Mouse (Mus musculus) thymus, adult 18-20 months (tissue): ENCODE results near the gene Lrrfip1.

Source experiments
- DNase-seq, 2 experiments: peaks; one replicate each; pipeline ENCODE4 v3.0.0; 2022; ENCODE audit warnings: mixed read lengths in 2 of 2

Lrrfip1 gene

DNA sequence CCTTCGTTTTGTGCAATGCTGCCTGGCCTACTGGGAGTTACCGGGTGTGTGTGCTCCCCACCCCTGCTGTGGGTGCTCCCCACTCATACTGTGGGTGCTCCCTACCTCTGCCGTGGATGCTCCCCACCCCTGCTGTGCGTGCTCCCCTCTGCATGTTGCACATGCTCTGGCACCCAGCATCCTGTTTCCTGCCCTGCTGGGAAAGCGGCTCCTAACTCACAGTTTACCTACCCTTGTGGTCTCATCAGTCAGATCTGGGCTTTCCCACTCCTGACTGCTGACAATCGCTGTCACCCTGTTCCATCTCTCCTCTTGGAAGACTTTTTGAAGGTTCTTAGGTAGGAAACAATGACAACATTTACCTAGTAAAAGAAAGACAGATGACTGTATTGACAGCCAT is 91.9 kb downstream of the Lrrfip1 start:
- no peak for DNase-seq

DNA sequence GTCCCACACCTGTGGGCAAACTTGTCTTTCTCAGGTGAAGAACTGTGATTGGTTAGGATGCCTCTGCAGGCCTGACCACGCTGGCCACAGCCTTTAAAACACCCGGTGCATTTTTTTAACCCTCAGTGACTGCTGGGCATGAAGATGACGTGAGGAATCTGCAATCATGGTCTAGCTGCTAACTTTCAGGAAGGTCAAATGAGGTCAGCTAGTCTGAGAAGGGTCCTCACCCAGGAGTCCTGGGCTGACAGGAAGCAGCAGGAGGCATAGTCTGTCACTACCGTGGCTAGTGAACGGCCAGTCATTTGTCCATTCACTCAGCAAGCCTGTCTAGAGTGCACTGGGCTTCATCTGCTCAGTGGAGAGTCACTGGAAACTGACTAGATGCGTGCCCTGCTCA is 93.9 kb downstream of the Lrrfip1 start:
- DNase-seq: no peak

DNA sequence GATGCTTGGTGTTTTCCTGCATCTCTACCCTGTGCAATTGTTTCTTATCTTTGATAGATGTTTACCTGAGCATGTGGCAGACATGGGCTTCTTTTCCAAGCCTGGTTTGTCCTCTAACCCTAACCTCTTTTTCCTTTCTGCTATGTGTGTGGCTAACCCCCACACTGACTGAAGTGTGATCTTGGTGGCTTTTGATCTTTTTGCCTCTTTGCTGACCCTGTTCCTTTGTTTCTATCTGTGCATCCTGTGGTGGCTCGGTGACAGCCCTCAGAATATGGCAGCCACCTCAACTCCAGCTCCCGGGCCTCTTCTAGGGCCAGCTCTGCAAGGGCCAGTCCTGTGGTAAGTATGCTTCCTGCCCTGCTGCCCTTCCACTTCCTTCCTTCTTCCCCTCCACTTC is 94.8 kb downstream of the Lrrfip1 start:
- DNase-seq: no peak

DNA sequence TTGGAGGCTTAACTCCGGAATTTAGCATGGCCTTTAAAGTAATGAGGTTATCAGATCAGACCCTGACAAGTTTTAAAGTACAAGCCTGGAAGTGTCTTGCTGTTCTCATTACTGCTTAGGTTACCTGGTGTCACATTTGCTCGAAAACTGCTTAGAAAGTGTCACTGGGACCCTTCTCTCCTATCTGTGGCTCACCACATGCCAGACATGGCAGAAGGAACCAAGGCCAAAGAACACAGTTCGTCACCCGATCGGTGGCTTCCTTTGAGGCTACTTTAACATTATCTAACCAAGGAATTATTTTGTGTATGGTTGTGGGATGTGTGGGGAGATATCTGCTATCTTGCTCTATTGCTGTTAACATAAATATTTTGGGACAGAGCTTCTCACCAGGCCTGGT is 95.5 kb downstream of the Lrrfip1 start:
- no peak for DNase-seq

DNA sequence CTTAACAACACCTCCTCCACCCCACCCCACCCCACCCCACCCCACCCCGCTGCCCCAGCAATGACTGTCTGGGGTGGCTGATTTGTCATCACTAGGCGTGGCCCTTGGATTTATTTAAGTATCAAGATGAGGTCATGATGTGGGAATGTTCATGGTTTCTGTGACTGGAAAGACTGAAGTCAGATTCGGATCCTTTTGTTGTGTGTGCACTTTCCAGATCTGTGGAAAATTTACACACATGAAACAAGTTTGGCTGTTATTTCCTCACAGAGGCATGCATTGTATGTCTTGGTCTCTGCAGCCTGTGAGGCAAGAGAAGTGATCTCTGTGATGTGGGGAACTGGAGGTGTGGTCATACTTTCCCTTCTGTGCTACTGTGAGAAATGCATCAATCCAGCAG is 96.7 kb downstream of the Lrrfip1 start:
- DNase-seq: peak in 1 of 2 experiments; percentile 51

DNA sequence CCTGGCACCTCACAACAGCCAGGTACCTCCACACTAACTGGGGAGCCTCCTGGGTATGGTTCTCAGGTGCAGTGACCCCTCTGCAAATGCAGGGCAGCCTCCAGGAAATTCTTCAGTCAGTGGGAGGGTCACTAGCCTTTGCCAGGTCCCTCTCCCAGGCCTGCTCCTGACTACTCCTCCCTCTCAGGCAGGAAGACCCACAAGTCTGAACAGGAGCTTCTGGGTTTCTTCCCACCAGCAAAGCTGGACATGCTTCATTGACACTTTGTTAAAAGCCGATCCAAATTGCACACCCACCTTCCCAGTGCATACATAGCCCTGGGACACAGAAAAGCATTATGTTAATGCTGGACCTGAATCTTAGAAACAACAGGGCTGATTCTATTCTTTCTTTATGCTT is 97.3 kb downstream of the Lrrfip1 start:
- no peak for DNase-seq

DNA sequence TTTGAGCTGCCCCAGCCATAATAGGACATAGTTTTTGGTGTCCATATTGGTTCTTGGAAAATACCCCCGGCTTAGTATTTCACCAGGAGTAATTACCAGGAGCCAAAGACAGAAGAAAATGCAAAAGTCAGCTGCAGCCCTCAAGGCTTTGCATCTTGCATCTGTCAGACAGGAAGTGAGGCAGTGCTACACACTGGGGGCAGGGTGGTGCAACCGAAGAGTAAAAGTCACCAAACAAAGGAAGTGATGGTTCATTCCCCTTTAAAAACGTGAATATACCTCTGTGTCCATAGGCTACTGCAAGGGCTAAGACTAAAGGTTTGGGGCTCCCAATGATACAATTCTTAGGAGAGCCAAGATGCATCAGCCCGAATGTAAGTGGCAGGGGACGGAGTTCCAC is 98.0 kb downstream of the Lrrfip1 start:
- DNase-seq: peak; percentile 63 to 73

DNA sequence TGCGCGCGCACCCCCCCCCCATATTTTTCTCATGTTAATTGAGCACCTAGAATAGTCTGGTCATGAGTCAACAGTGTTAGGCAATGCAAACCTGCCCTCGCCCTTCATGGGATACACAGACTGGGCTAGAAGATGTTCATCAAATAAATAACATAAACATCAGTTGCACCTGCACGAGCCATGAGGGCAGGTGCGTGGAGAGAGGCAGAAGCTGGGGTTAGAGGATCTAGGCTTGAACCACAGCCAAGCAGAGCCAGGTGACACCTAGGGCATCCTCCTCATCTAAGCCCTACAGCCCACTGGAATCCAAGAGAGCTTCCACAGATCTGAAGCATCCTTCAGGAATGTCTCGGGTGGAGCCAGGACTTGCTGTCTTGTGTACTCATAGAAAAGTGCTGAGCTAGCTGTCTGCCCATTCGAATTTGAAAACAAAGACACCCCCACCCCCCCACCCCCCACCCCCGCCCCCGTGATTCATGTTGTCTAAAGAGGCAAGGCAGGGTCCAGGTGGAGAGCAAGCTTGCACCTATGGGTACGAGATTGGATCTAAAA is 98.8 kb downstream of the Lrrfip1 start:
- DNase-seq: peak; percentile 34 to 52

DNA sequence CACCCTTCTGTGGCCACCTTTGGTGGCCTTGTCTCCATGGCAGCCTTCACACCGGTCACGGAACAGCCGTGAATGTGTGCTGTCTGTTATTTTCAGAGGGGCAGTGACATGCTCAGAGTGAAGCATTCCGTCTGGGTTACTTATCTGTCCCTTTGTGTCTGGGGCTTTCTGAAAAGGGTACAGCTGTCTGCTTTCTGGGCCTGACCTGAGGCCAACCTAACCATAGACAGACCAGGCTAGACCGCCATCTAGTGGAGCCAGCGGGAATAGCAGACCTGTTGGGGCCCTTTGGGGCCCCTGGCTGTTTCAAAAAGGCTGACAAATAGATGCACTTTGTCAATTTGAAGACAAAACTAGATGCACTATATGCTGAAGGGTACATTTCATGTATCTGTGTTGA is 100.3 kb downstream of the Lrrfip1 start:
- peak; percentile 51 to 62 for DNase-seq

DNA sequence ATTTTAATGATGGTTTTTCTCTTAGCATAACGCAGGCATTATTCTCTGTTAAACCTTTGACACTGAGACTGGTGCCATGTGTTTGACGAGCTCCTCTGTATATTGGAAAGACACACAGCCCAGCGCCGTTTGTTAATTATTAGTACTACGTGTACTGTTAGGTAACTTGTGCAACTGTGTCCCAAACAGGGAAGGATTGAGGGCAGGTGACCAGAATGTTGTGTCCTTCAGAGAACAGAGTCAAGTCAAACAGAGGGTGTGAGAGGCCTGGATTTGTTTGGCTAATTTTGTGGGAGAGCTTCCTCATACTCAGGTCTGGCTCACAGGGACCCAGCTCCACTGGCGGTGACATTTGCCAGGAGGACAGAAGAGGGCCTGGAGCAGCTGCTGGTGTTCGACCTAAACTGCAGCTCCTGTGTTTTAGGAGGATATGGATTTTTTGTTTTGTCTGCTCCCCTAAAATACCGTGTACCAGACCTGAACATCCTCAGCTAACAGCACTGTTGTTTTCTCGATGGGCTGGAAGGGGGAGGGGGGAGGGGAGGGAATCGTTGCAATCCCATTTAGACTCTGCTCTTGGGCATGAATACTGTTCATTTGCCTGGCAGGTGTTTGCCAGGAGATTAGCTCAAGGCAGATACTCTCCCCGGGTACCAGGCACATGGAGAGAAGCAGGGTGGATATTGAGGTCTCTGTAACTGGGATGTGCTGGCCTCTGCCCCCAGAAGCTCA is 103.3 kb downstream of the Lrrfip1 start:
- no peak for DNase-seq

DNA sequence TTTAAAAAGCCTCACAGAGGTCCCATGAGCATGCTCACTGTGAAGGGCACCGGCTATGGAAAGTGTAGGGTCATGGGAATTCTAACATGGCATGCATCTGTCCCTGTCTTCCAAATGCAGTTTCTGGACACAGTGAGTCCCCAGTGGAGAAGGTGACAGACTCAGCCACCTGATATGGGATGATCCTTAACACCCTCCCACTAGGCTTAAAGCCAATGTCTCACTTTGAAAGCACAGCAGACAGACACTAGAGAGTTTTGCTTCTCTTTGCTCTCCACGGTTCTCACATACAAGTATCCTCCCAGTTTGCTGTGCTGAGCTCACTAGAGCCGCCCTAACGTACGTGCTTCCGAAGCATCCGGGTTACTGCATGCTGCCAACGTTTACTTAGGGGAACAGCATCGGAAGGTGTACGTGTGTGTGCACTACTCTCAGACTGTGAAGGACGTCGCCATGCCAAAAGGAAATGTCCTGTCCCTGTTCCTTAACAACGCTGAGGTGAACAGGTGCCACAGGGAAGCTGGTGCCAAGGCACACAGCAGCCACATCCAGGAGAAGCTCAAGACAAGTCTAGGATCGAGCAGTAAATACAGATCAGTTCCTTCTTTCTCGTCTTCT is 104.9 kb downstream of the Lrrfip1 start:
- DNase-seq: no peak

DNA sequence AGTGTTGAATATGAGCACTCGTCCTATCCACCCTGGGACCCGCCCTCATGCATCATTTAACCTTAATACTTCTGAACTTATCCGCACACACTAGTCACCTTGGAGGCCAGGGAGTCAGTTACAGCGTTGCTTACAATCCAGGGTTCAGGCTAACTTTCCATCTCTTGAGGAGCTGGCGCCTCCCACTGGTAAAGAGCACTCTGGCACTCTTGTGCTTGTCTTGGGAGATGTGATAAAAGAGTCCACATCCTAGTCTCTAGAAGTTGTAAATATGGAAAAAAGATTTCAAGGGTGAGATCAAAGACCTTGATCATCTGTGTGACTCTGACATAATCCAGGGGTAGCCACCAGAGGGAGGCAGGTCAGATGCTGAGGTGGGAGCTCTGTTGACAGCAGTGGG is 109.0 kb downstream of the Lrrfip1 start:
- no peak for DNase-seq

DNA sequence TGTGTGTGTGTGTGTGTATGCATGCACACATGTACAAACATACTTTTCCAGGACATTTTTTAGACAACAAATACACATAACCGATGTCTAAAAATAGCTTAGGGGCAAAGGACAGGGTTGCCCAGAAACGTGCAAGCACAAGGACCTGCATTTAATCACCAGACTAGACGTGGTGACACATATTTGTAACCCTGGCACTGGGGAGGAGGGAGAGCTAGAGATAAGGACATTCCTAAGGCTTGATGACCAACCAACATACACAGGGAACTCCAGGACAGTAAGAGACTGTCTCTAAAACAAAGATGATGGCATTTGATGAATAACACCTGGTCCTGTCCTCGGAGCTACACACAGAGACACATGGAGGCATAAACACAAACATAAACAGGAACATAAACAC is 110.8 kb downstream of the Lrrfip1 start:
- no peak for DNase-seq

DNA sequence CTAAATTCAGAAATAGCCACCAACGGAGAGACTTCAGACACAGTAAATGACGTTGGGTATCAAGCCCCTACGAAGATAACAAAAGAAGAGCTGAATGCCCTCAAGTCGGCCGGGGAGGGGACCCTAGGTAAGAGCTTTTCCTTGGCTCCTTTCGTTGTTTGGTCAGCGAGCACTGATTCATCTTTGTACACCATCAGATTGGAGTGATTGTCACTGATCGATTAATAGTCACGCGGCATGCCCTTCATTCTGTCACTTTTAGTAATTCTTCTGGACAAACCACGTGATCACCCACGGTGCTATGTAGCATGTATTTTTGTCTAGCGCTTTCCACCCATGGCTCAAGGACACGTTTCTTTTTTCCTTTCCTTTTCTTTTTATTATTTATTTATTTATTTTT is 113.6 kb downstream of the Lrrfip1 start:
- DNase-seq: no peak

DNA sequence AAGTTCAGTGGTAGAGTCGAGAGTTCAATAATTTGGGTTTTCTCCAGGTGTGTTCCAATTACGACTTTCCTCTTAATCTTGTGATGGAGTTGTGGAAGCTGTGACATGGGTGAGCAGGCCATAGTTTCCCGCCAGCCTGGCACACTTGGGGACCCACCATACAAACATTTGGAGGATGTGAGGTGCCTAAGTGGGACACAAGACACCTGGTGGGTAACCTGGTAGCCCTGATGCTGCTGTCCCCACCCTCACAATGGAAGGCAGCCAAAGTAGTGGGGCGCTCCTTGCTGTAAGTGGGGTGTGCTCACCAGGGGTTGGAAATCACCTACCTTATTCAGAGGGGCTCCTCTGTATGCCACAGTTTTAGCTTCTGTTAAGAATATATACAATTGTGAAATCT is 114.1 kb downstream of the Lrrfip1 start:
- no peak for DNase-seq

DNA sequence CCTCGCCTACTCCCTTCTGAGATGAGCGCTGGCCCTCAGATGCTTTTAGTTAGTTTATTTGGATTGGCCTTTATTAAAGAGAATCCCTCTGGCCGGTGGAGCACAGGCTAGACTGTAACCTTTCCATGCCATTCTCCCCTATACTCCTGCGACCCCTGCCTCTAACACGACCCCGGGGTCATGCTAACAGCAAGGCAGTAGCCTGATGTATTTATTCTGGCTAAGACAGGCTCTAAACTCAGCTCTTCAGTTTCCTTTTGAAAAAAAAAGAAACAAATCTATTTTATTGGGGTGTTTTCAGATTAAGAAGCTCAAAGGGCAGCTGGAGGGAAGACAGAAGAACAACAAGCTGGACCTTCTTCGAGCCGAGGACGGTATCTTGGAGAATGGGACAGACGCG is 123.6 kb downstream of the Lrrfip1 start:
- no peak for DNase-seq

DNA sequence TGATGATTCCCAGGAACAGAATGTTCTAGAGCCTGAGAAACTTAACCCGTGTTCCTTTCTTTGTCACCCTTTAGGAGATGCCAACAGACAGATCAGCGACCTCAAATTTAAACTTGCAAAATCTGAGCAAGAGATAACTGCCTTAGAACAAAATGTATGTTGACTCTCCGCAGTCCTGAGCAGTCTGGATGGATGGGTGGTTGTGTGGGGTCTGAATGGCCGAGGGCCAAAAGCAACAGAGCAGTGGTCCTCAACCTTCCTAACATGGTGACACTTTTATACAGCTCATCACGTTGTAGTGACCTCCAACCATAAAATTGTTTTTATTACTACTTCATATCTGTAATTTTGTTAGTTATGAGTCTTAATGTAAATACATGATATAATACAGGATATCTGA is 124.5 kb downstream of the Lrrfip1 start:
- no peak for DNase-seq

DNA sequence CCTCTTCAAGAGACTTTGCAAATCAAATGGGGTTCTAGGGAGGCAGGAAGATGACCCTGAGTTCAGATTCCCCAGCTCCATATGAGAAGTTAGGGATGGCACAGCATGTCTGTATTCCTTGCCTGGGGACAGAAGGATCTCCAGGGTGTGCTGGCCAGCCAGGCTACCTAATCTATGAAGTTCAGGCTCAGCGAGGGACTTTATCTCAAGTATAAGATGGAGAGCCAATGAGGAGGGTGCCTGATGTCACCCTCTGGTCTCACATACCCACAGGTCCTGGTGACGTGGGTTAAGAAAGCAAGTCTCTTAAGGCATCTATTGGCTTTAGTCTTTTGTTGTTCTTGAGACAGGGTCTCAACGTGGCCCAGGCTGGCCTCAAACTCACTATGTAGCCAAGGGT is 124.9 kb downstream of the Lrrfip1 start:
- no peak for DNase-seq

DNA sequence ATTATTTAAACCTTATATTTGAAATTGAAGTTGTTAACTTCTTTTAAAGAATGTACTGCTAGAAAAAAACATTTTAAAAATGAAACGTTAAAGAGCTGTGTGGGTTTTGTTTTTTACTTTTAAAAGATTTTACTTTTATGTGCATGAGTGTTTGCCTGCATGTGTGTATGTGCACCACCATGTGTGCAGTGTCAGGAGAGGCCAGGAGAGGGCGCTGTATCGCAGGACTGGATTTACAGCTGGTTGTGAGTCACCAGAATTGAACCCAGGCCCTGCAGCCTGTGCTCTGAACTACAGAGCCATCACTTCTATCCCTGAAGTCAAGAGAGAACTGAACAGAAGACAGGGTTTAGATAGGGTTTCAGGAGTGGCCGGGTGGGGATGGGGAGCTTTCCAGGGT is 130.3 kb downstream of the Lrrfip1 start:
- no peak for DNase-seq

DNA sequence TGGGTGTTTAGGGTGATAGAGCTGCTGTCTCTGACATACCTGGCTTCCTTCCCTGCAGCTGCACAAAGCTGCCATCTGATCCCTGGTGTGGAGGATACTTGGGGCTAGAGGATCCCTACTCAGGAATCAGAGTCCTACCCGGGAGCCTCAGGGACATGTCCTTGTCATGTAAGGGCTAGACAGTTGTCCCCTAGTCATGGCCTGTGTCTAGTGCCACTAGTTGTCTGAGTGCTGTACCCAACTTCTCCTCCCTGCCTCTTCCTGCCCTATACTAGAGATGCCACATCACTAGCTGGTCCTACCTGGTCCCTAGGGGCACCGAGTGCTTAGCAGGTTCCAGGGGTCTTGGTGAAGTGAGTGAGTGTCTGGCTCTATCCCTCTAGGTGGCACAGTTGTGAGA is 138.5 kb downstream of the Lrrfip1 start:
- no peak for DNase-seq

DNA sequence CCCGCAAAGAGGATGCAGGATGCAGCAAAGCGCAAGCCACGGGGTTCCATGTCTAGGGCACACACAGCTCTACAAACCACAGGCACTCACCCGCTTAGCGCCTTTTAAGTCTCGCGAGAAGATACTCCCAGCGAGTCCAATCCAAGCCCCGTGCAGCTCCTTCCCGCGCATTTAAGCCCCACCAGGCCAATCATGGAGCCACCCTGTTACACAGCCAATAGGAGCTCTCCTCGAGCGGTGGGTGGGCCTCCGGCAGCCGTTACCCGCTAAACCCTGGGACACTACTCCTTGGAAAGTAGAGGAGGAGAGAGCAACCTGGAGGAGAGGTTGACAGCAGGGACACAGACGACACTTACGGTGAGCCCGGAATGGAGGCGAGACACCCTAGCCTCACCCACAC is 146.3 kb downstream of the Lrrfip1 start, which contains the start of gene Rbm44:
Rbm44 (plus strand) TSS at position 277 of the 400 bp plus-strand sequence.
- DNase-seq: no peak

DNA sequence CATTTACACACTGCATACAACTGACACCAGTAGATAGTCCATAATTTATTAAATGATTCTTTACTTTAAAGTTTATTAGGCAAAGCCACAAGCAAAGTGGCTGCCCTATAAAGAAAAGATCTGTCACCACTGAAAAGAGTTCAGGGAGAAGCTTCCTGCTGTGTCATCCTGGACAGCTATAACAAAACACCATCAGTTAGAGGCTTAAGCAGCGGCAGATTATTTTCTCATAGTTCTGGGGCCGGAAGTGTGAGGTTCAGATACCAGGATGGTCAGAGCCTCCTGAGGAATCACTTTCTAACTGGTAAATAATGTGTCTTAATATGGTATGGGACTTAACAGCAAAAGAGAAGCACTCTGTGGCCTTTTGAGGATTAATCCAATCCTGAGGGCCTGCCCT is 153.0 kb downstream of the Lrrfip1 start:
- DNase-seq: no peak

DNA sequence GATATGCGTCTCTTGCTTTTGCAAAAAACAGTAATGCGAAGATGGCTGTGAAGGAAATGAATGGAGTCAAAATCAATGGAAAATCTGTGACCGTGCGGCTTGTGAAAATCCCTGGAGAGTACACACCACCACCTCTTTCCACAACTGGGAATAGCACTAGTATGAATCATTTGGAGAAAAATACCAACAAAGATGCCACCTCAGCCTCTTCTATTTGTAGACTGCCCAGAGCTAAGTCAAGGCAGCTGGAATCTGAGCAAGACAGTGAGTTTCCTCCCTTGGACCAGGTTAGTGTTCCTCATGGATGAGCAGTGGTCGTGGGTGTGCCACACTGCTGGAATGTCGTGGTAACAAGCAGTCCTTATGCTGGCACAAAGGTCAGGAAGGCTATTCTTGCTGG is 168.3 kb downstream of the Lrrfip1 start:
- no peak for DNase-seq

DNA sequence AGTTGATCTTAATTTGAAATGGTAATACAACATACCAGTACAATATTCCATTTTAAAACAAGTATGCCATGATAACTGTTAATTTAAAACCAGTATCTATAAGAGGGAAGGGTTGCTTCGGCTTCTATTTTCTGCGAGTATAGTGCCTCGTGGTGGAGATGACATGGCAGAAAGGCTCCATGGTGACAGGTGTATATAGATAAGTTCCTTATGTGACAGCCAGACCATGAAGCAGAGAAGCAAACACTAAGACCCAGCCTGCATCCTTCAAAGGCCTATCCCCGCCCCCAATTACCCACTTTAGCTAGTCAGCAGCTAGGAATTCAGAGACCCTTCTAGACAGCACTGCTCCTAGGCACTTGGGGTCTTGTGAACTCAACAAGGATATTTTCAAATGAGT is 170.6 kb downstream of the Lrrfip1 start:
- DNase-seq: no peak

DNA sequence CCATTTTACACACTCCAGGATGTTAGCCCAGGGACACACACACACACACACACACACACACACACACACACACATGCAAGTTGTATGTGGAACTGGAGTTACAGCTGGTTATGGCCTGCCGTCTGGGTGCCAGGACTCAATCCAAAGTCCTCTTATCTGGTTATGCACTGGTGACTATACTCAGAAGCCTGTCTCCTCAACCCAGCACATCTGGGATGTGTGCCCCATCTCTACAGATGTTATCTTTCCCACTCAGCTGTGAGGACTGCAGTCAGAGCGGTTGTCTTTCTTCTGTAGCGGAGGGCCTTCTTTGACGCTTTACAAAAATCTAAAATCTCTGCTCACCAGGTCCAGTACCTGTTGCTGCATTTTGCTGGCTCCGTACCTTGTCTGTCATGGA is 176.3 kb downstream of the Lrrfip1 start:
- no peak for DNase-seq
